Mouse (Mus musculus): ENCODE data around the gene Hspb7. TPM values are rescaled to one million over a fixed set of nuclear protein-coding genes. Genes with fewer than 3 reads are reported as not detected.

Gene Hspb7
- polyA plus RNA-seq, 1 experiment from 2014 or later = 10.6 TPM

- 72% methylated on average over 32 of the region's 32 CpGs for WGBS
- H3K4me1 ChIP-seq (replicated peaks; ENCODE audit: control insufficient read depth, insufficient read depth, low read length) = no peaks in the 10 kb centered on the region
- no peak overlapping the region for H3K4me3 ChIP-seq (ENCODE audit: low read length)
Observed at GRCm38 (mm10) chr4:141472641-141473321, 52.2 kb downstream of the Hspb7 start.

GRCm38 (mm10) chr4:141474431-141474830 lies 53.9 kb downstream of the Hspb7 start:
- no peaks in the 10 kb centered on the region for H3K27me3 ChIP-seq (ENCODE audit: control insufficient read depth, insufficient read depth, low read depth, low read length)
- H3K4me1 ChIP-seq (replicated peaks; ENCODE audit: control insufficient read depth, insufficient read depth, low read length) = 0 out of 2 replicates have a peak, but pooled peaks cover 2% of the 10 kb centered on the region
- 0 out of 2 replicates have a peak, but pooled peaks cover 3% of the 10 kb centered on the region for H3K9me3 ChIP-seq (ENCODE audit: control insufficient read depth, low read length)
- WGBS = 68% methylated on average over 19 of the region's 19 CpGs
- no peak overlapping the region for H3K9ac ChIP-seq (ENCODE audit: low read length)
- H3K27ac ChIP-seq (ENCODE audit: low read length) = no peak overlapping the region
- ATAC-seq (ENCODE audit: low read depth) = peak; percentile 52
- H3K4me2 ChIP-seq (ENCODE audit: low read depth, low read length) = no peak overlapping the region
- no peak overlapping the region for H3K4me3 ChIP-seq (ENCODE audit: low read length)
- peaks cover 82% of the 10 kb centered on the region for H3K36me3 ChIP-seq (ENCODE audit: control insufficient read depth, insufficient read depth, low read length)

More at GRCm38 (mm10) chr4:141472641-141473321, 52.2 kb downstream of the Hspb7 start:
- Histone ChIP-seq H3K9me3 (ENCODE audit: control insufficient read depth, low read length) (no peaks in the 10 kb centered on the region), H3K9ac (ENCODE audit: low read length) (no peak overlapping the region), H3K27ac (ENCODE audit: low read length) (no peak overlapping the region), H3K36me3 (ENCODE audit: control insufficient read depth, insufficient read depth, low read length) (peaks cover 74% of the 10 kb centered on the region), H3K27me3 (ENCODE audit: control insufficient read depth, insufficient read depth, low read depth, low read length) (no peaks in the 10 kb centered on the region), H3K4me2 (ENCODE audit: low read depth, low read length) (no peak overlapping the region)
- no peak for ATAC-seq (ENCODE audit: low read depth)

Other genes starting within 250 kb of the Hspb7 start
- gene Rsg1, start 206.8 kb upstream of the Hspb7 start, polyA plus RNA-seq (2015; fragmentation: Nextera tagmentation; extraction: Ambion mirVana) = 5.2 and 7.0 TPM in 2 replicates
- gene Arhgef19, start 181.3 kb upstream of the Hspb7 start, polyA plus RNA-seq (2015; fragmentation: Nextera tagmentation; extraction: Ambion mirVana) = 17.7 and 18.0 TPM in 2 replicates
- gene Epha2, start 119.5 kb upstream of the Hspb7 start, polyA plus RNA-seq (2015; fragmentation: Nextera tagmentation; extraction: Ambion mirVana) = 11.6 and 11.8 TPM in 2 replicates
- gene Fam131c, start 52.6 kb upstream of the Hspb7 start, polyA plus RNA-seq (2015; fragmentation: Nextera tagmentation; extraction: Ambion mirVana) = 3.3 and 3.6 TPM in 2 replicates
- 0.24 and 0.28 TPM in 2 replicates for gene Clcnka, start 22.1 kb upstream of the Hspb7 start, polyA plus RNA-seq (2015; fragmentation: Nextera tagmentation; extraction: Ambion mirVana)
- gene Clcnkb, start 4.8 kb upstream of the Hspb7 start, polyA plus RNA-seq (2015; fragmentation: Nextera tagmentation; extraction: Ambion mirVana) = 0.39 TPM in 1 of 2 replicates, not detected in the other
- not detected in 2 replicates for gene Srarp, start 15.3 kb downstream of the Hspb7 start, polyA plus RNA-seq (2015; fragmentation: Nextera tagmentation; extraction: Ambion mirVana)
- gene Zbtb17, start 23.9 kb downstream of the Hspb7 start, polyA plus RNA-seq (2015; fragmentation: Nextera tagmentation; extraction: Ambion mirVana) = 30.6 and 30.8 TPM in 2 replicates
- 6.9 and 7.4 TPM in 2 replicates for gene Spen, start 117.8 kb downstream of the Hspb7 start, polyA plus RNA-seq (2015; fragmentation: Nextera tagmentation; extraction: Ambion mirVana)
- gene Fblim1, start 185.3 kb downstream of the Hspb7 start, polyA plus RNA-seq (2015; fragmentation: Nextera tagmentation; extraction: Ambion mirVana) = 71.4 and 76.1 TPM in 2 replicates
- 0.99 and 1.1 TPM in 2 replicates for gene Tmem82, start 197.9 kb downstream of the Hspb7 start, polyA plus RNA-seq (2015; fragmentation: Nextera tagmentation; extraction: Ambion mirVana)
- 0.18 and 0.20 TPM in 2 replicates for gene Slc25a34, start 203.0 kb downstream of the Hspb7 start, polyA plus RNA-seq (2015; fragmentation: Nextera tagmentation; extraction: Ambion mirVana)
- gene Plekhm2, start 244.1 kb downstream of the Hspb7 start, polyA plus RNA-seq (2015; fragmentation: Nextera tagmentation; extraction: Ambion mirVana) = 5.7 and 6.9 TPM in 2 replicates